Mouse (Mus musculus): ENCODE measurements around the gene Tfcp2. TPM values are rescaled to one million over a fixed set of nuclear protein-coding genes. Genes with fewer than 3 reads are reported as not detected.
A peak's percentile ranks its signal among the peaks of the same experiment; 100 is the strongest.
"Not testable (repeated sequence)": the region's sequence is repeated elsewhere in the genome, so short reads cannot be mapped to it uniquely, and the experiment has no call there.

Gene Tfcp2
- polyA plus RNA-seq, 1 experiment from 2014 or later: 25.4 TPM

DNA sequence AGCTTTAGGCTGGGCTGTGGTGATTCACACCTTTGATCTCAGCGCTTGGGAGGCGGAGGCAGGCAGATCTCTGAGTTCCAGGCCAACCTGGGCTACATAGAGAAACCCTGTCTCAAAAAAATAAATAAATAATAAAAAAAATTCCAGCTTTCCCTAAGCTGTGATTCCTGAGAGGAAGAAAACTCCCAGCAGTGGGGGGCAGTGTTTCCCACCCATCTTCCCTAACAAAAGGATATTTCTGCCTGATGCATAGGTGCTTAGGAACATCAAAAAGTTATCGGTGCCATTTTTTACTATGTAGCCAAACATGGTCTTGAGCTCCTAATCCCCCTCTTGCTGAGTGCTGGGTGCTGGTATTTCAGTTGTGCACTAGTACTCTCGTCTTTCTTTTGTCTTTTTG, 1.5 kb downstream of the Tfcp2 start:
- no peak for ATAC-seq (ENCODE audit: insufficient number of reproducible peaks, low FRiP score, low TSS enrichment, low read depth)
- no peak overlapping the region for H3K9ac ChIP-seq
- 0 out of 2 replicates have a peak overlapping the region, but pooled peaks have one; percentile 73 for H3K4me2 ChIP-seq
- no peaks in the 10 kb centered on the region for H3K27me3 ChIP-seq
- H3K36me3 ChIP-seq: peaks cover 18% of the 10 kb centered on the region
- no peak overlapping the region for H3K27ac ChIP-seq
- no peaks in the 10 kb centered on the region for H3K9me3 ChIP-seq
- no peak overlapping the region for H3K4me3 ChIP-seq
- WGBS: 88% methylated on average over 4 of the region's 4 CpGs
- peaks cover 19% of the 10 kb centered on the region for H3K4me1 ChIP-seq

DNA sequence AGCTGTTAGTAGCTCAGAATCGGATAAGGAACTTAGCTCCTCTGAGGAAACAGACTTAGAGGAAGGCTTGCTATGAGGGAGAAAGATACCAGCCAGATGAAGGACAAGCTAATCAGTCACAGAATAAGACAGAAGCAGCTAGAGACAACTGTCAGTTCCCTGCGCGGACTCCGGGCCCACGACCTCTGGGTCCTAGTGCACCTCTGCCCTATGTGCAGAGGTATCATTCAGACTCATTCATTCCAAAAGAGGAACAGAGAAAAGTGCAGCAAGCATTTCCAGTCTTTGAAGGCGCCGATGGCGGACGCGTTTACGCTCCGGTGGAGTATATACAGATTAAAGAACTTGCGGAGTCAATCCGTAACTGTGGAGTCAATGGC, 8.2 kb downstream of the Tfcp2 start:
- H3K9ac ChIP-seq; H3K4me2 ChIP-seq; H3K9me3 ChIP-seq; H3K4me1 ChIP-seq; H3K4me3 ChIP-seq; ATAC-seq (ENCODE audit: insufficient number of reproducible peaks, low FRiP score, low TSS enrichment, low read depth); H3K27me3 ChIP-seq; H3K27ac ChIP-seq: not testable (repeated sequence)
- peaks cover 28% of the 10 kb centered on the region for H3K36me3 ChIP-seq
- whole genome bisulfite sequencing: 96% methylated on average over 14 of the region's 14 CpGs

DNA sequence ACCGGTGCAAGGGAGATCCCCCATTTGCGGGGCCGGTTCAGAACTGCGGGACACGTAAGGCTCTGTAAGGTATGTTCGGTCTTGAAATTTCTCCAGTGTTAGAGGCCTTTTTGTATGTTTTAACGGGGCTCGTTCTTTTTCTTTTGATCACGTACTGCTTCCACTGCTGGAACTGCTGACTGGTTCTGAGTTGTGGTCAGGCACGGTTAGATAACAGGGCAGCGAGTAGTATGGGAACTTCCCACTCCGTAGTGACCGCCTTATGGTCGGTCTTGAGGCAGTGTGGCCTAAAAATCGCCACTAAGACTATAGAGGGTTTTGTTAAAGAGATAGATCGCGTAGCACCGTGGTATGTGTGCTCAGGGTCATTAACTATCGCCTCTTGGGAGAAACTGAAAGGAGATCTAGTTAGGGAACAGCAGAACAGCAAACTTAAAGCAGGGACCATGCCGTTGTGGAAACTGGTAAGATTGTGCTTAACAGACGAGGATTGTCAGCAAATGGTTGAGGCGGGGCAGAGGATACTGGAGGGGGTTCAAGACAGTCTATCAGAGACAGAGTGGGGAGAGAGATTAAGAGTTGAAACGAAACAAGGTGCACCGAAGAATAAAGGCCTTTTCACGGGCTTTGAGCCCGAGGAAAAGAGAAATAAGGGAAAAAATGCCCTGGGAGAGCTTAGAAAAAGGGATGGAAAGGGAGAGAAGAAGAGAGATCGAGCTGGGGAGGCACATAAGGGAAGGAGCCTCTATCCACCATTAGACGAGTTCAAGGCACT, 8.7 kb downstream of the Tfcp2 start:
- peaks cover 22% of the 10 kb centered on the region for H3K36me3 ChIP-seq
- not testable (repeated sequence) for H3K4me3 ChIP-seq; H3K27me3 ChIP-seq; H3K4me2 ChIP-seq; H3K27ac ChIP-seq; H3K9ac ChIP-seq; H3K4me1 ChIP-seq; H3K9me3 ChIP-seq; ATAC-seq (ENCODE audit: insufficient number of reproducible peaks, low FRiP score, low TSS enrichment, low read depth)
- 96% methylated on average over 28 of the region's 28 CpGs for WGBS

DNA sequence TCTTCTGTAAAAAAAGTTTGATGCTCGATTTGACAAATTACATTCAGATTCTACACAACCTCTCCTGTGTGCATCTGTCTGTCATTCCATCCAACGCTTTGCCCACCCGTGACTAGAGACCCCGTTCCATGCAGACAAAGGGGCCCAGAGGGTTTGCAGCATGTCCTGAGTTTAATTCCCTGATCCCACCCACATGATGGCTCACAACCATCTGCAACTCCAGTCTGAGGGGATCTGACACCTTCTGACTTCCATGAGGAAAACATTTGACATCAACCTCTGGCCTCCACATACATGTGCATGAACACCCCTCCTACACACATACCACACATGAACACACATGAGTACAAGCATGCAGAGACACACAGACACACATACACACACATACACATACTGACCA, 10.4 kb downstream of the Tfcp2 start:
- H3K9ac ChIP-seq: no peak overlapping the region
- no peaks in the 10 kb centered on the region for H3K4me1 ChIP-seq
- H3K4me2 ChIP-seq: no peak overlapping the region
- peaks cover 17% of the 10 kb centered on the region for H3K36me3 ChIP-seq
- ATAC-seq (ENCODE audit: insufficient number of reproducible peaks, low FRiP score, low TSS enrichment, low read depth): no peak
- H3K9me3 ChIP-seq: no peaks in the 10 kb centered on the region
- H3K27ac ChIP-seq: no peak overlapping the region
- H3K27me3 ChIP-seq: no peaks in the 10 kb centered on the region
- no peak overlapping the region for H3K4me3 ChIP-seq
- WGBS: 89% methylated on average over 4 of the region's 4 CpGs

DNA sequence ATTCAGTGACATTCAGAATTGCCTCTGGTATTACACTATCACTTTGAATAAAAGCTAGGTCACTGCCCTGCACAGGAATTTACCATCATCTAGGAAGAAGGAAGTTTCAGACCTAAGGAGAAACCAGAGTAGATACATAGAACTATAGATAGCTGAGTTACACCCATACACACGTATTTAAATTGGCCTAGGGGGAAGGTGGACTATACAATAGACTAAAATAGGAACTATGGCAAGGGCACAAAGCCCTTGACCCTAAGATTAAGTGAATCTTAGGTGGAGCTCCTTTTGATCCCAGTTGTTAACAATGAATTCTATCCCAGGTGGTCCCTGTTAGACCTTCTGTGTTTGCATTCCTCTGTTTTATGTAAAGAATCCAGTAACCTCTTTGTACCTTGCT, 10.8 kb downstream of the Tfcp2 start:
- H3K4me2 ChIP-seq; H3K27me3 ChIP-seq; H3K9me3 ChIP-seq; H3K4me3 ChIP-seq; ATAC-seq (ENCODE audit: insufficient number of reproducible peaks, low FRiP score, low TSS enrichment, low read depth); H3K4me1 ChIP-seq; H3K27ac ChIP-seq; H3K9ac ChIP-seq: not testable (repeated sequence)
- 70% methylated on average over 1 of the region's 1 CpGs for WGBS
- H3K36me3 ChIP-seq: peaks cover 19% of the 10 kb centered on the region

DNA sequence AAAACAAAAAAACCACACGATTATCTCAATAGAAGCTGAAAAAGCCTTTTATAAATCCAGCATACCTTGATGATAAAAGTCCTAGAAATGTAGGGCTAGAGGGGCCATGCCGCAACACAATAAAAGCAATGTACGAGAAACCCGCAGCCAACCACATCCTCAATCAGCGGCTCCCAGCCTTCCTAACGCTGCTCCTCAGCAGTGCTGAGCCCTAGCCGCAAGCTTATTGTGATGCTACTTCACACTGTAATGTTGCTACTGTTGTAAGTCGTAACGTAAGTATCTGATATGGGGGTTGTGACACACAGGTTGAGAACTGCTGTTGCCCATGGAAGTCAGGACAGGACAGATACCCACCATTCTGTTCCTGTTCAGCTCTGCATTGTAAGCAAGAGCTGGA, 12.4 kb downstream of the Tfcp2 start:
- no peaks in the 10 kb centered on the region for H3K9me3 ChIP-seq
- H3K9ac ChIP-seq: no peak overlapping the region
- H3K4me1 ChIP-seq: no peaks in the 10 kb centered on the region
- no peak for ATAC-seq (ENCODE audit: insufficient number of reproducible peaks, low FRiP score, low TSS enrichment, low read depth)
- no peak overlapping the region for H3K4me3 ChIP-seq
- no peaks in the 10 kb centered on the region for H3K27me3 ChIP-seq
- H3K36me3 ChIP-seq: peaks cover 22% of the 10 kb centered on the region
- no peak overlapping the region for H3K27ac ChIP-seq
- 92% methylated on average over 9 of the region's 9 CpGs for WGBS
- H3K4me2 ChIP-seq: no peak overlapping the region

DNA sequence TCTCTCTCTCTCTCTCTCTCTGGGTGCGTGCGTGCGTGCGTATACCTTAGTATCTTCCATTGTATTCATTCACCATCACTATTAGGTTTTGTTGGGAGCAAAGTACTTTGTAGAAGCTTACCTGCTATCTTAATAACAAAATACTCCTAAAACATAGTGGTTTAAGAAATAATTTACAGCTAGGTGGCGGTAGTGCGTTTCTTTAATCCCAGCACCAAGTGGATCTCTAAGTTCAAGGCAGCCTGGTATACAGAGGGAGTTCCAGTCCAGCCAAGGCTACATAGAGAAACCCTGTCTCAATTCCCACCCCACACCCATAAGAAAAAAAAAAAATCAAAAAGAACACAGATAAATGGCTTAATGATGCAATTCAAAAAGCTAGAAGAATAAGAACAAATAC, 13.9 kb downstream of the Tfcp2 start:
- Histone ChIP-seq H3K9me3 (no peaks in the 10 kb centered on the region), H3K9ac (no peak overlapping the region), H3K4me3 (no peak overlapping the region), H3K27ac (no peak overlapping the region), H3K27me3 (no peaks in the 10 kb centered on the region), H3K4me1 (no peaks in the 10 kb centered on the region), H3K4me2 (no peak overlapping the region), H3K36me3 (peaks cover 24% of the 10 kb centered on the region)
- 87% methylated on average over 6 of the region's 6 CpGs for WGBS
- ATAC-seq (ENCODE audit: insufficient number of reproducible peaks, low FRiP score, low TSS enrichment, low read depth): no peak

DNA sequence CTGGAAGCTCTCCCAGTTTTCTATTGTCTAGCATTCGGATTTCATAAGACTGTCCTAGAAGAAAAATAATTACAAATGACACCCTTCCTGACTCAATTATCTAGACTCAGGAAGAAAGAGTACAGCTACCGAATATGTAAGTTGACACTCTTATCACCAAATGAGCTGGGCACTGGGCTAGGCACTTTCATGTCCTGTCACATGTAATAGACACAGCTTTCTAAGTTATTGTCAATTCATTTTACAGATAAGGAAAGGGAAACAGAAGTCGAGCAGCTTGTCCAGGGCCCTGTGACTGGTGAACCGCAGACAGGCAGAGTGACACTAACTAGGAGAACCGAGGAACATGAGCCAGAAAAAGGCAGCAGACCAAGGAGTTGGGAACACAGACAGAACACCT, 23.9 kb downstream of the Tfcp2 start:
- no peak for ATAC-seq (ENCODE audit: insufficient number of reproducible peaks, low FRiP score, low TSS enrichment, low read depth)
- Histone ChIP-seq H3K9ac (no peak overlapping the region), H3K27me3 (no peaks in the 10 kb centered on the region), H3K9me3 (no peaks in the 10 kb centered on the region), H3K27ac (no peak overlapping the region), H3K4me3 (no peak overlapping the region), H3K4me1 (no peaks in the 10 kb centered on the region), H3K4me2 (no peak overlapping the region), H3K36me3 (peaks cover 24% of the 10 kb centered on the region)
- WGBS: 79% methylated on average over 5 of the region's 5 CpGs

DNA sequence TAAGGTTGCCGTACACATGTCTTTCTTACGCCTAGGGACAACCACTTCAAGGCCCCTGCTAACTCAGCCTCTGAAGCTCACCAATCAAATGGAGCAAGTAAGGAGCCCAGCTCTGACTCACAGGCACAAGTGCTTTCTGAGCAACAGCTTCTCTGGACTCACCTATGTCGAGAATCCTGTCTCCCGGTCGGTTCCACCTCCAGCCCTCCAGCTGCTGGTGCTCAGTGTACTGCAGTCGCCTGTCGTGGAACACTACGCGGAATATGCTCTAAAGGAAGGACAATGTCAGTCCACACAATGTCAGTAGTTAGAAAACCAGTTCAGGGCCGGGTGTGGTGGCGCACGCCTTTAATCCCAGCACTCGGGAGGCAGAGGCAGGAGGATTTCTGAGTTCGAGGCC, 26.4 kb downstream of the Tfcp2 start:
- ATAC-seq (ENCODE audit: insufficient number of reproducible peaks, low FRiP score, low TSS enrichment, low read depth): no peak
- 86% methylated on average over 14 of the region's 14 CpGs for whole genome bisulfite sequencing
- Histone ChIP-seq H3K27ac (no peak overlapping the region), H3K4me3 (no peak overlapping the region), H3K9ac (no peak overlapping the region), H3K9me3 (no peaks in the 10 kb centered on the region), H3K4me1 (no peaks in the 10 kb centered on the region), H3K4me2 (no peak overlapping the region), H3K36me3 (peaks cover 37% of the 10 kb centered on the region), H3K27me3 (no peaks in the 10 kb centered on the region)

DNA sequence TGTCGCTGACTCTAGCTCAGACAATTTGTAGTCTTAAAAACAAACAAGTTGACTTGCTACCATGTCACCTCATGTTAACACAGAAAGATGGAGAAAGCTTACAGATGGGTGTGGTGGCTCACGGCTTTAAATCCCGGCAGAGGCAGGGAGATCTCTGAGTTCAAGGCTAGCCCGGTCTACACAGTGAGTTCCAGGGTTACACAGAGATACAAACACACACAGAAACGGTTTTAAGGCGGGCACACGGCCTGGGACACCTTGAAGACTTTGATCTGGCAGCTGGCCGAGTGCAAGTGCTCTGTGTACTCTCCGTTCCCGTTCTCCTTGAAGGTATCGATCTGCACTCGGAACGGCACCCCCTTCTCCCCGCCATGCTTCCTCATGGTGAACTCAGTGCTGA, 31.5 kb downstream of the Tfcp2 start:
- no peaks in the 10 kb centered on the region for H3K9me3 ChIP-seq
- no peaks in the 10 kb centered on the region for H3K4me1 ChIP-seq
- no peaks in the 10 kb centered on the region for H3K27me3 ChIP-seq
- H3K27ac ChIP-seq: no peak overlapping the region
- peaks cover 67% of the 10 kb centered on the region for H3K36me3 ChIP-seq
- no peak for ATAC-seq (ENCODE audit: insufficient number of reproducible peaks, low FRiP score, low TSS enrichment, low read depth)
- H3K9ac ChIP-seq: no peak overlapping the region
- no peak overlapping the region for H3K4me3 ChIP-seq
- WGBS: 92% methylated on average over 14 of the region's 14 CpGs
- H3K4me2 ChIP-seq: no peak overlapping the region

DNA sequence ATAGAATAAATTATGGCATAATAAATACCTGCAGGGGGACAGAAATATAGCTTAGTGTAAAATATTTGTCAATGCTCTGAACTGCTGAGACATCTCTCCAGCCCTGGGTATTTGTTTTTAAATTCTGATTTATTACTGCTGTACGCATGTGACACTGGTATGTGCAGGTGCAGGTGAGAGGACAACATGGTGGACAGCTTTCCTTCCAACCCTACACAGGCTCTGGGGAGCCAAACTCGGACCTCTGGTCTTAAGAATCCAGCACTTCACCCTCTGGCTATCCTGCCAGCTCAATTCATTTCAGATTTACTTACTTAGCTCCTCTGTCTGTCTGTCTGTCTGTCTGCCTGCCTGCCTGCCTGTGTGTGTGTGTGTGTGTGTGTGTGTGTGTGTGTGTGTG, 36.7 kb downstream of the Tfcp2 start:
- peaks cover 77% of the 10 kb centered on the region for H3K36me3 ChIP-seq
- H3K27ac ChIP-seq: no peak overlapping the region
- H3K4me2 ChIP-seq: no peak overlapping the region
- ATAC-seq (ENCODE audit: insufficient number of reproducible peaks, low FRiP score, low TSS enrichment, low read depth): no peak
- H3K4me3 ChIP-seq: no peak overlapping the region
- H3K27me3 ChIP-seq: no peaks in the 10 kb centered on the region
- WGBS: 69% methylated on average over 2 of the region's 2 CpGs
- no peak overlapping the region for H3K9ac ChIP-seq
- H3K9me3 ChIP-seq: no peaks in the 10 kb centered on the region
- no peaks in the 10 kb centered on the region for H3K4me1 ChIP-seq

DNA sequence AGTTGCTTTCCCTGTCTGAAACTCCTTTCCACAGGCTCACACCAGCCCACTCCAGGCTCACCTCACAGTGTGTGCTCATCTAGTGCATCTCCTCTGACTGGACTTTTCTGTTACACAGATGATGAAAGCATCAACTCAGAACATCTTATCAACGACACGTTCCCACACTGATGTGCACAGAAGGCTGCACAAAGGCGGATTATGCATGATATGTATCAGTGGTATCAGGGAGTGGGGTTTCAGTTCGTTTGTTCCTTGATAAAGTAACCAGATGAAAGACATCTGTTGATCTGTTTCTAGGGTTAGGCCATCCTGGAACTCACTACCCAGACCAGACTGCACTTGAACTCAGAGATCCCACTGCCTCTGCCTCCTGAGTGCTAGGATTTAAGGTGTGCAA, 38.4 kb downstream of the Tfcp2 start:
- Histone ChIP-seq H3K9ac (no peak overlapping the region), H3K9me3 (no peaks in the 10 kb centered on the region), H3K4me2 (no peak overlapping the region), H3K4me1 (no peaks in the 10 kb centered on the region), H3K27me3 (no peaks in the 10 kb centered on the region), H3K27ac (no peak overlapping the region), H3K36me3 (peaks cover 72% of the 10 kb centered on the region), H3K4me3 (no peak overlapping the region)
- WGBS: 92% methylated on average over 4 of the region's 4 CpGs
- ATAC-seq (ENCODE audit: insufficient number of reproducible peaks, low FRiP score, low TSS enrichment, low read depth): no peak

DNA sequence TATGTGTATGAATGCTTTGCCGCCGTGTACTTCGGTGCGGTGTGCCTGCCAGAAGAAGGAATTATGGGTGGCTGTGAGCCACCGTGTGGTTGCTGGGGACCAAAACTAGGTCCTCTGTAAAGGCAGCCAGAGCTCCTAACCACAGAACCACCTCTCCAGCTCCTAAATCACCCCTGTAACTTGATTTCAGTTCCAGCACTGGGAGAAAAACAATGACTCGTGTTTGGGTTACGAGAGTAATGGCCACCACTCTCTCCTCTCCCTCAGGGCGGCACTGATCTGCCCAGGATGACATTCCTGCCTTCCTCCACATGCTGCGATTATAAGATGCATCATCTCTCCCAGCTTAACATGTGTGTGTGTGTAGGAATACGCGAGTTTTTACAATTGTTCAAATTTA, 41.7 kb downstream of the Tfcp2 start:
- Histone ChIP-seq H3K9me3 (no peaks in the 10 kb centered on the region), H3K27ac (no peak overlapping the region), H3K4me1 (no peaks in the 10 kb centered on the region), H3K36me3 (peaks cover 80% of the 10 kb centered on the region), H3K4me3 (no peak overlapping the region), H3K4me2 (no peak overlapping the region), H3K9ac (no peak overlapping the region), H3K27me3 (no peaks in the 10 kb centered on the region)
- WGBS: 86% methylated on average over 11 of the region's 11 CpGs
- ATAC-seq (ENCODE audit: insufficient number of reproducible peaks, low FRiP score, low TSS enrichment, low read depth): no peak
